Mouse (Mus musculus): ENCODE measurements around the gene Drg1.
A peak's percentile ranks its signal among the peaks of the same experiment; 100 is the strongest.

Drg1 gene

GRCm38 (mm10) chr11:3289803-3290639 is 23.8 kb upstream of the Drg1 start:
- DNase-seq: peak; percentile 92

- peak; percentile 91 for DNase-seq
These were observed 23.1 kb upstream of the Drg1 start for GRCm38 (mm10) chr11:3289302-3289802.

GRCm38 (mm10) chr11:3288521-3289301 is 22.5 kb upstream of the Drg1 start, which contains the start of gene Patz1:
Gene Patz1, plus strand, starts transcription at chr11:3288874.
- DNase-seq: peak; percentile 55

DNA sequence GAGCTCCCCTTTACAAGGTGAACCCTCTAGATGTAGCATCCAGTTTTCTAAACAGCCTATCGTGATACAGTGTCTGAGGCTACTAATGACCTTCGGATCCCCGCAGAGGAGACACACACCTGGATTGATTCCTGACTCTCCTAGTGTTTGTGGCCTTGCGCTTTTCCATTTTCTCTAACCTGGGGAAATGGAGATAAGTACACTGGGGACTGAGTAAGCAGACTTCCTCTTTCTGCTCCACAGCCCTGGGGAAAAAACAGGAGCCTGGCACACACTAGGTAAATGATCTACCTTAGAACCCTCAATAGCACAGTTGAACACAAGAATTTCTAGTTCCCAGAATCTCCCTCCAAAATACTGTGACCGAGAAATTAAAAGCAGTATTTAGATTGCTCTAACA is 21.7 kb upstream of the Drg1 start:
- peak; percentile 62 for DNase-seq

DNA sequence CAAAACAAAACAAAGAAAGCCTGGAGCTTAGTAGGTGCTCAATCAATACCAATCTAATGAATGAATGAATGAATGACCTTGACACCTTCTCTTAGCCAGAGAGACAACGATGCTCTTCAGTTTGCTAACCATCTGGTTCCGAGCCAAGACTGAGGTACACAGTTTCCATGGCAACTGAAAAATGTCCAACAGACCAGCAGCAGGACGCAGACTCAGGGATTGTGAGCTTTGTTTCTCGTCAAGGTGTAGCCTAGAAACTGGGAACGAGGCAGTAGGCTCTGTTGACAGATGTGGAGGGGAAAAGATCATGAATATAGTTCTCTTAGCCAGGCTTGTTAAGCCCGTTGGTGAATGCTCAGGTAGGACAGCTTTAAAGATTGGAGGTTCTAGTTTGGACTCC is 20.9 kb upstream of the Drg1 start:
- no peak for DNase-seq

DNA sequence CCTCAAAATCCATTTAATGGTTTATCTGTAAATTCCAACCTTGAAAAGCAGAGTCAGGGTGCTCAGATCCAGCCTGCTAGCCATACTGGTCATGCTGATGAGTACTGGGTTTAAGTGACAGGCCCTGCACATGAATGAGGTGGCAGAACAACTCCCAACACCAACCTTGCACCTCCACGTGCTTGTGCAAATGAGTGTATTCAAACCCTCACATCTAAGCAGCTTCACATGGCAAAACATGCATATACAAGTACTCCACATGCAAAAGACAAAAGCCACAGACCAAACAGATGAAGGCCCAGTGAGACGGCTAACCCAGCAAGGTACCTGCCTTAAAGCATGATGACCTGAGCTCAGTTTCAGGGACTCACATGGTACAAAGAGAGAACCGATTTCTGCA is 19.7 kb upstream of the Drg1 start:
- no peak for DNase-seq

- no peak for DNase-seq
These were observed 17.4 kb upstream of the Drg1 start for GRCm38 (mm10) chr11:3283645-3284044.

DNA sequence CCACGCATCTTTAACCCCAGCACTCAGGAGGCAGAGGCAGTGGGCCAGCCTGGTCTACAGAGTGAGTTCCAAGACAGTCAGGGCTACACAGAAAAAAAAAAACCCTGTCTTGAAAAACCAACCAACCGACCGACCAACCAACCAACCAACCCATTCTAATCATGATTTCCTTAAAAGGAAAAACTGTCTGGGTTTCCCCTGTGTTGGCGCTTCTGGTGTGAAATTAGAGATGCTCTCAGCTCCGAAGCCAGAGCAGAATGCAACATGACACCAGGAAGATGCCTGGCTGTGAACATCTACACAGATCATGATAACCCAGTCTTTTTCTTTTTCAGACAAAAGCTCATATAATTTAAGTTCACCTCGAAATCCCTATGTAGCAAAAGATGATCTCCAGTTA is 16.7 kb upstream of the Drg1 start:
- no peak for DNase-seq

DNA sequence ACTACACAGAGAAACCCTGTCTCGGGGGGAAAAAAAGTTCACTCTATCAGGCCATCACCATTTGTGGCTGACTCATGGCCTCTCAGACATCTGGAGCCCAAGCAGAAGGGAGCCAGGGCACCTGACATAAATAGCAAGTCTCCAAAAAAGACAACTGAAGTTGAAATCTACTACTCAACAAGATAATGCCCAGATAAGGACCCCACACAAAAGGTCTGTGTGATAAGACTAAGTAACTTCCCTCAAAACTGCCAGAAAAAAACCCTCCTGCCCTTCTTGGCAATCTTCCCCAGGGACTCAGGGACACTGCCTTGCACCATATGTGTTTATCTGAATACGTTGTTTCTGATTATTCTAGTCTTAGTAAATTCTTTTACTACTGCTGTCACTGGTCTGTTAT is 13.5 kb upstream of the Drg1 start:
- no peak for DNase-seq

DNA sequence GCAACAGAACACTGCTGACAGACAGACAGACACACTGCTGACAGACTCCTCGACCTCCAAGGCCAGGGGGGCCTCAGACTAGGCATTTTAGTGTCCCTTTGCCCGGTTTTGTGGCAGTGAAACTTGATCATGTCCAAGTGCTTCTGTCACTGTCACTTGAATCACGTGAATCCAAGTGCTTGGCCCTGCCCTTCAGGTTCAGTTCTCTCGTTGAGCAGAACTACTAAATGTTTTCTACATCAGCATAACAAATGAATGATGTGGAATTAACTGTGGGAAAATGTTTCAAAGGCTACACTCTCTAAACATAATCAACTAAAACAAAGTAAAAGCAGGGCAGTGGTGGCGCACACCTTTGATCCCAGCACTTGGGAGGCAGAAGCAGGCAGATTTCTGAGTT is 12.1 kb upstream of the Drg1 start:
- no peak for DNase-seq

- no peak for DNase-seq
These were observed 3.0 kb upstream of the Drg1 start for GRCm38 (mm10) chr11:3269241-3269640.

DNA sequence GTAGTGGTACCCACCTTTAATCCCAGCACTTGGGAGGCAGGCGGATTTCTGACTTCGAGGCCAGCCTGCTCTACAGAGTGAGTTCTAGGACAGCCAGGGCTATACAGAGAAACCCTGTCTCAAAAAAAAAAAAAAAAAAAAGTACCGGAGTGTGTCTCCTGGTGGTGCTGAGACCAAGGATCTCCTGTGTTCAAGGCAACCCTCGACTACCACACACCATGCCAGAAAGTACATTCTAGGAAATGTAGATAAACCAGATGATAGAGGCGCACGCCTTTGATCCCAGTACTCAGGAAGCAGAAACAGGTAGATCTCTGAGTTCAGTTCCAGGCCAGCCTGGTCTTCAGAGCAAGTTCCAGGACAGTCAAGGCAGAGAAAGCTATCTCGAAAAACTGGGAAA is 918 bp upstream of the Drg1 start:
- no peak for DNase-seq

- peak; percentile 24 for DNase-seq
These were observed 730 bp downstream of the Drg1 start for GRCm38 (mm10) chr11:3265291-3266078.

GRCm38 (mm10) chr11:3259537-3259936 is 6.7 kb downstream of the Drg1 start:
- DNase-seq: no peak

GRCm38 (mm10) chr11:3247387-3247786 is 18.8 kb downstream of the Drg1 start:
- no peak for DNase-seq

GRCm38 (mm10) chr11:3243771-3244170 is 22.4 kb downstream of the Drg1 start:
- no peak for DNase-seq

DNA sequence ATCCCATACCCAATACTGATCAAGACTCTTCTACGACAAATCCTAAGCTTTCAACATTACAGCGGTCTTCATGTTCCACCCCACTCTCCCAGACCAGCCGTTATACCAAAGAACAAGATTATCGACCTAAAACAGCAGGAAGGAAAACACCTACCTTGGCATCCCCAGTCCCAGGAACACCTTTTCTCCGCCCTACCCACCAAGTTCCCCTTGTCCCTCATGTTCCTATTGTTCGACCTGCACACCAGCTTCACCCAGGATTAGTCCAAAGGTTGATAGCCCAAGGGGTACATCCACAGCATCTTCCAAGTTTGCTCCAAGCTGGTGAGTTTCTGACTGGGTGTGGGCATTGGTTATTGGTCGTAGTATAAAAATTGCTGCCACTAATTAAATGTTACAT is 23.8 kb downstream of the Drg1 start:
- DNase-seq: no peak

DNA sequence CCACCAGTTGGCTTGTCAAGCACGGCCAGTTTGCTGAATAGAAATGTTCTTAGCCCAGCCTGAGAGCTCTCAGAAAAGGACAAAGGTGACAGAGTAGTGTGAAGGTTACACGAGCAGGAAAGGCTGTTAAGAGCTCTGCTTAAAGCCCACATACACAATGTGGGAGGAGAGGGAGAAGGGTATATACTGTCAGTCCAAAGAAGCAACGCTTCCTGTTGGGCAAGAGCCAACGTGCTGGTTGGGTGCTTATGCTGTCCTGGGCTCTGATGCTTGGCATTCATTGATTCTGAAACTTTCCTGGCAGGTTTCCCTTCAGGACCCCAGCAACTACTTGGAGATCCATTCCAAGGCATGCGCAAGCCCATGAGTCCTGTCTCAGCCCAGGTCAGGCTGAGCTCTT is 30.9 kb downstream of the Drg1 start:
- no peak for DNase-seq

GRCm38 (mm10) chr11:3233704-3234103 is 32.5 kb downstream of the Drg1 start:
- no peak for DNase-seq

DNA sequence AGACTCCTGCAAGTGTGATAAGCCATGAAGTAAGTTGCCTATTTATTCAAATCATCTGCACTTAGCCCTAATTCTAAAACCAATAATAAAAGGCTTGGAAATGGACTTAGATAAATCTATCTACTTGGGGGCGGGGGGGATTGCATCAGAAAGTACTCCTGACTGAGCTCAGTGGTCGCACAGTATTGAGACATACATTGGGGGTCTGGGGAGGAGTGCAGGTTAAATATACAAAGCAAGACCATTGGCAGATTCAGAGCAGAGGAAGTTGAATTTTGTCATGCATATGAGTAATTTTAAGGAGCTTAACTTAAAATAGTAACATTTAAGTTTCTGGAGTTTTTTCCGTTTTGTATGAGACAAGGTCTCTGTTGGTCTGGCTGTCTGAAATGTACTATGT is 34.0 kb downstream of the Drg1 start:
- no peak for DNase-seq

DNA sequence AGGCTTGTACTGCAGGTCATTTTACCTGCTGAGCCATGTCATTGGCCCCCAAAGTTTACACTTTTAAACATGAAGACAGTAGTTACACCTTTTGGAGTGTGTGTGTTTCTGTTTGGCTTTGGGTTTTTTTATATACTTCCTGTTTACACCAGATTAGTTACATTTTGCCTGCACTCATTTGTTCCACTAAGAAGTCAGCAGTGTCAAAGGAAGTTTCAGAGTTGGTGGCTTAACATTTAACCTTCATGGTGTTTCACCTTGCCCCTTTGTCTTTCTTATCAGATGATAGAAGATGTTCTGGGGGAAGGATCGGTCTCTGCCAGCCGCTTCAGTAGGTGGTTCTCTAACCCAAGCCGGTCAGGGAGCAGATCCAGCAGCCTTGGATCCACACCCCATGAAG is 39.1 kb downstream of the Drg1 start:
- DNase-seq: no peak

DNA sequence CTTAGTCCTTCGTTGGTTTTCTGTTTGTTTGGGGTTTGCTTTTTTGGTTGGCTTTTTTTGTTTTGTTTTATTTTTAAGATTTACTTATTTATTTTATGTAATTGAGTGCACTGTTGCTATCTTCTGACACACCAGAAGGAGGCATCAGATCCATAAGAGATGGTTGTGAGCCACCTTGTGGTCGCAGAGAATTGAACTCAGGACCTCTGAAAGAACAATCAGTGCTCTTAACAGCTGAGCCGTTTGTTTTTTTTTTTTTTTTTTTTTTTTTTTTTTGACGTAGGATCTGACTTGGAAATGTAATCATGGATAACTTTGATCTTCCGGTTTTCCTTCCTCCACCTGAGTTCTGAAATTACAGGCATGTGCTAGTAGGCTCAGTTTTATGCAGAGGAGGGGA is 43.1 kb downstream of the Drg1 start:
- no peak for DNase-seq

DNA sequence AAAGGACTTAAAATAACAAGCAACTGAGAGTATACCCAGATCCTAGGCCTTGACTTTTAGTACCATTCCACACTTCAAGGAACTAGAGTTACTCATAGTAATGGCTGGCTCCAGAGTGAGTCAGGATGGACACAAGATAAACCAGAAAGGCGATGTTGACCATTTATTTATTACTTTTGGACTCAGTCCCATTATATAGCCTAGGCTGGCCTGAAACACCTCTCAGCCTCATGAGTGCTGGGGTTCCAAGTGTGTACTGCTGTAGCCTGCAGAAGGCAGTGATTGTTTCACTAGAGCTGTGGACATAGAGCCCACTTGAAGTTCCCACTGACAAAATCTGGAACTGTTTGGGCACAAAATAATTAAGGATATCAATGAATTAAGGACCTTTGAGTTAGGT is 53.7 kb downstream of the Drg1 start:
- no peak for DNase-seq

Measured in kidney, postnatal 14 days (tissue).